Mouse (Mus musculus): ENCODE results near the gene Ehd2. TPM values are rescaled to one million over a fixed set of nuclear protein-coding genes. Genes with fewer than 3 reads are reported as not detected.

Ehd2 gene
- total RNA-seq, 4 experiments from 2014 or later = 23.7 to 32.7 (median 28.2) TPM

- no peak for DNase-seq (ENCODE audit: low spot score in 2 of 2)
These were observed 56.8 kb downstream of the Ehd2 start for GRCm38 (mm10) chr7:15910521-15910920.

- no peak for DNase-seq (ENCODE audit: low spot score in 2 of 2)
These were observed 59.3 kb downstream of the Ehd2 start for GRCm38 (mm10) chr7:15907971-15908590.

GRCm38 (mm10) chr7:15906602-15907001 is 60.8 kb downstream of the Ehd2 start:
- no peak for DNase-seq (ENCODE audit: low spot score in 2 of 2)

GRCm38 (mm10) chr7:15905861-15906260 is 61.5 kb downstream of the Ehd2 start:
- no peak for DNase-seq (ENCODE audit: low spot score in 2 of 2)

- no peak for DNase-seq (ENCODE audit: low spot score in 2 of 2)
These were observed 65.9 kb downstream of the Ehd2 start for GRCm38 (mm10) chr7:15901366-15902048.

Other genes with a start within 250 kb of the Ehd2 start
- gene Obox5, start 217.4 kb downstream of the Ehd2 start, total RNA-seq (2022) = not detected
- gene Obox6, start 127.9 kb downstream of the Ehd2 start, total RNA-seq (2022) = not detected
- not detected for gene Crx, start 87.6 kb downstream of the Ehd2 start, total RNA-seq (2022)
- gene Crxos, start 85.0 kb downstream of the Ehd2 start, total RNA-seq (2022) = not detected
- 1,000 to 10,000 TPM; 1,735 to 2,070 (median 1,829) TPM for gene Selenow, start 45.2 kb downstream of the Ehd2 start, total RNA-seq (2022)
- 10 to 100 TPM; 76.2 to 96.3 (median 82.3) TPM for gene Nop53, start 21.5 kb downstream of the Ehd2 start, total RNA-seq (2022)
- 1 to 10 TPM; 3.7 to 6.8 (median 5.6) TPM for gene Bicra, start 80.4 kb upstream of the Ehd2 start, total RNA-seq (2022)
- not detected for gene Zfp541, start 94.2 kb upstream of the Ehd2 start, total RNA-seq (2022)
- gene Napa, start 130.9 kb upstream of the Ehd2 start, total RNA-seq (2022) = 100 to 1,000 TPM; 105 to 140 (median 115) TPM
- gene Kptn, start 152.3 kb upstream of the Ehd2 start, total RNA-seq (2022) = 10 to 100 TPM; 10.7 to 13.4 (median 11.9) TPM
- gene Slc8a2, start 162.3 kb upstream of the Ehd2 start, total RNA-seq (2022) = under 1 TPM; 0.07 to 0.19 (median 0.13) TPM
- 1 to 10 TPM in 2 of 4 experiments, under 1 TPM in 2; 0.58 to 1.5 (median 0.86) TPM for gene Meis3, start 207.5 kb upstream of the Ehd2 start, total RNA-seq (2022)